Mouse (Mus musculus) myocyte (in vitro differentiated cells): ENCODE measurements around the gene Igsf23. TPM values are rescaled to one million over a fixed set of nuclear protein-coding genes. Genes with fewer than 3 reads are reported as not detected.
A peak's percentile ranks its signal among the peaks of the same experiment; 100 is the strongest.

ENCODE experiments used
- H3K27me3 ChIP-seq: one replicate; pipeline ENCODE4 v1.6.1; 2011; ENCODE audit not compliant: control insufficient read depth, insufficient read depth, insufficient read length
- H3K36me3 ChIP-seq: one replicate; pipeline ENCODE4 v1.6.1; 2011; ENCODE audit not compliant: control insufficient read depth, insufficient read depth
- H3K4me2 ChIP-seq: one replicate; pipeline ENCODE4 v1.6.1; 2011; ENCODE audit warnings: low read depth, control low read depth
- H3K4me3 ChIP-seq: one replicate; pipeline ENCODE4 v1.5.1; 2011; ENCODE audit warnings: mild to moderate bottlenecking, control low read depth, moderate library complexity
- H3K79me2 ChIP-seq: one replicate; pipeline ENCODE4 v1.6.1; 2011; ENCODE audit not compliant: control insufficient read depth, insufficient read depth
- H3ac ChIP-seq: one replicate; pipeline ENCODE4 v1.6.1; 2011; ENCODE audit not compliant: control insufficient read depth, insufficient read length
- CEBPB ChIP-seq: IDR thresholded peaks from 2 replicates; pipeline ENCODE4 v1.6.1; 2011; ENCODE audit warnings: mild to moderate bottlenecking, moderate library complexity; ENCODE audit not compliant: poor library complexity, insufficient read depth, severe bottlenecking
- E2F4 ChIP-seq: IDR thresholded peaks from one replicate; pipeline ENCODE4 v1.6.1; 2011; ENCODE audit warnings: mild to moderate bottlenecking, control low read depth, moderate library complexity; ENCODE audit not compliant: insufficient read depth
- MAX ChIP-seq: IDR thresholded peaks from one replicate; pipeline ENCODE4 v1.6.1; 2011; ENCODE audit warnings: low read depth, mild to moderate bottlenecking, control low read depth
- MYOD1 ChIP-seq, 3 experiments: IDR thresholded peaks; one replicate each; pipeline ENCODE4 v1.6.1; 2011; ENCODE audit warnings: control low read depth in 2 of 3, low read depth in 2 of 3, mild to moderate bottlenecking in 2 of 3, moderate library complexity in 1 of 3; ENCODE audit not compliant: insufficient read length in 2 of 3, control insufficient read depth in 1 of 3
- MYOG ChIP-seq, 3 experiments: IDR thresholded peaks; one replicate each; pipeline ENCODE4 v1.6.1; 2011; ENCODE audit warnings: control low read depth in 2 of 3, low read depth in 2 of 3, mild to moderate bottlenecking in 2 of 3; ENCODE audit not compliant: insufficient read length in 2 of 3, control insufficient read depth in 1 of 3, insufficient read depth in 1 of 3
- POLR2A ChIP-seq: IDR thresholded peaks from one replicate; pipeline ENCODE4 v1.6.1; 2011; ENCODE audit warnings: low read depth, mild to moderate bottlenecking, control low read depth, moderate library complexity; ENCODE audit not compliant: insufficient read length
- POLR2AphosphoS2 ChIP-seq: IDR thresholded peaks from one replicate; pipeline ENCODE4 v1.6.1; 2011; ENCODE audit warnings: low read depth, control low read depth; ENCODE audit not compliant: insufficient read length
- REST ChIP-seq: IDR thresholded peaks from one replicate; pipeline ENCODE4 v1.6.1; 2011; ENCODE audit warnings: mild to moderate bottlenecking, control low read depth, moderate library complexity; ENCODE audit not compliant: insufficient read depth, insufficient read length
- SRF ChIP-seq: IDR thresholded peaks from one replicate; pipeline ENCODE4 v1.6.1; 2011; ENCODE audit warnings: low read depth; ENCODE audit not compliant: control insufficient read depth, insufficient read length
- TCF12 ChIP-seq: IDR thresholded peaks from one replicate; pipeline ENCODE4 v1.6.1; 2011; ENCODE audit warnings: mild to moderate bottlenecking, control low read depth; ENCODE audit not compliant: poor library complexity, insufficient read depth, severe bottlenecking
- TCF3 ChIP-seq: IDR thresholded peaks from one replicate; pipeline ENCODE4 v1.6.1; 2011; ENCODE audit warnings: low read depth, control low read depth; ENCODE audit not compliant: insufficient read length
- USF1 ChIP-seq: IDR thresholded peaks from one replicate; pipeline ENCODE4 v1.6.1; 2011; ENCODE audit warnings: low read depth, mild to moderate bottlenecking, control low read depth, moderate library complexity
- polyA plus RNA-seq: library from polyadenylated mRNA; unstranded; fragments of >200 nt; fragmentation: generic; extraction: Trizol; gene quantifications from one replicate; pipeline ENCODE4 v1.2.1, GENCODE M21; 2012; ENCODE audit warnings: missing spikeins

The Igsf23 gene
- polyA plus RNA-seq, 1 experiment: 0.11 TPM

DNA sequence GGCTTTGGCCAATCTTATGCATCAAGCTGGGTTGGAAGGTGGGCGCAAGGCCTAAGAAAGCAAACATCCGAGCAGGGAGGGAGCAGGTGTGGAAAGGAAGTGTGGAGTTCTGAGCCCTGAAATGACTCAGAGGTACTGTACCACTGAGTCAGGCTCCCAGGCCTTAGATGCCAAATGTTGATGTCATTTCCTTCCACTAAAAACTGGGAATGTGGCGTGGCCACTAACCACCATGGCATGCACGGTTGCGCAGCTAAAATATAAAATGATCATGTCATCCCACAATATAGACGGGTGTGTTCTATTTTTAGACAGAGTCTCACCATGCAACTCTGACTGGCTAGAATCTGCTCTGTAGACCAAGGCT, 39.3 kb downstream of the Igsf23 start:
- Histone ChIP-seq H3K4me2 (peak overlapping the region; percentile 30), H3ac (no peak overlapping the region), H3K36me3 (peaks cover 53% of the 10 kb centered on the region), H3K27me3 (no peaks in the 10 kb centered on the region), H3K79me2 (no peaks in the 10 kb centered on the region), H3K4me3 (no peak overlapping the region)
- TF ChIP-seq CEBPB (0 out of 2 replicates have a peak, but pooled peaks have one; percentile 58), TCF12 (peak; percentile 24), POLR2A (no peak), MYOG (IDR thresholded peaks at IDR 0.05; ENCODE audit: control insufficient read depth in 1 of 3, insufficient read depth in 1 of 3, insufficient read length in 2 of 3, low read depth in 2 of 3) (peak in 2 of 3 experiments; percentile 13 to 57), POLR2AphosphoS2 (no peak), MYOD1 (IDR thresholded peaks at IDR 0.05; ENCODE audit: control insufficient read depth in 1 of 3, insufficient read length in 2 of 3, low read depth in 2 of 3) (peak in 2 of 3 experiments; percentile 72 to 84), USF1 (no peak), SRF (no peak), TCF3 (no peak)

DNA sequence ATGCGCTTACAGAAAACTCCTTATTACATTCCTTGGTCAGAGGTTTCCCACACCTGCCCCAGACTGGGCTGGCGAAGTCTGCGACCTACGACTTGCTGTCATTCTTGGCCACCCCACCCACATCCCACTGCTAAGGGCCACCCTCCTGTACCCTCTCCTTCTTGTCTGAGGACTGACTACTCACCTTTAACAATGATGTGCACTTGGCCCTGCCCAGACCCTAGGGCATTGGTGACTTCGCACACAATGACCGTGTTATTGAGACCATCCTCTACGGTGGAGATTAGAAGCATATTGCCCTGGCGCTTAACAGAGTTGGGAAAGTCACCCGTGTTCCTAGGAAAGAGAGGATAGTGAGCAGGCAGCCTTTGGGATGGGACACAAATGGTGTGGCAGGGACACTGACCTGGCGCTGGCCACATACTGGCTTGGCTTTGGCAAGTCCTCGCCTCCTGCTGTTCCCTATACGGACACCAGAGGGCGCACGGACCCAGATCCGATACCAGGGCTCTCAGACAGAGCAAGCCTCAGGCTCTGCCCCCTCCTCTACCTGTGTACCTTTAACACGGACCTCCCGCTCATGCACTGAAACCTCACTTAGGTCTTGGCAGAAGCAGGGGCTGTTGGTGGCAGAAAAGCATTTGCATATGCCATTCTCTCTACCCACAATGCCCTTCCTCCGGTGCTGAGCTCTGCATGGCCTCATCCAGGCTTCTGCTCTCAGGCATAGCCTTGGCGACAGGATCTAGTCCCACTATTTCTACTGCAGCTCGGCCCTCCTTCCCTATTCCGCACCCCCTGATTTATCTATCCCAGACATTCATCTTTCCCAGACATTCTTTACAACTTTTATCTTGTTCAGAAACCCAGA, 39.9 kb downstream of the Igsf23 start:
- H3K27me3 ChIP-seq: no peaks in the 10 kb centered on the region
- peak overlapping the region; percentile 30 for H3K4me2 ChIP-seq
- peaks cover 47% of the 10 kb centered on the region for H3K36me3 ChIP-seq
- no peak overlapping the region for H3K4me3 ChIP-seq
- TF ChIP-seq MYOG (IDR thresholded peaks at IDR 0.05; ENCODE audit: control insufficient read depth in 1 of 3, insufficient read depth in 1 of 3, insufficient read length in 2 of 3, low read depth in 2 of 3) (no peak), MAX (no peak), USF1 (no peak), TCF12 (no peak), MYOD1 (IDR thresholded peaks at IDR 0.05; ENCODE audit: control insufficient read depth in 1 of 3, insufficient read length in 2 of 3, low read depth in 2 of 3) (no peak), POLR2A (no peak), TCF3 (no peak), REST (no peak), SRF (no peak), CEBPB (no peak), POLR2AphosphoS2 (no peak), E2F4 (no peak)
- H3ac ChIP-seq: no peak overlapping the region
- no peaks in the 10 kb centered on the region for H3K79me2 ChIP-seq

DNA sequence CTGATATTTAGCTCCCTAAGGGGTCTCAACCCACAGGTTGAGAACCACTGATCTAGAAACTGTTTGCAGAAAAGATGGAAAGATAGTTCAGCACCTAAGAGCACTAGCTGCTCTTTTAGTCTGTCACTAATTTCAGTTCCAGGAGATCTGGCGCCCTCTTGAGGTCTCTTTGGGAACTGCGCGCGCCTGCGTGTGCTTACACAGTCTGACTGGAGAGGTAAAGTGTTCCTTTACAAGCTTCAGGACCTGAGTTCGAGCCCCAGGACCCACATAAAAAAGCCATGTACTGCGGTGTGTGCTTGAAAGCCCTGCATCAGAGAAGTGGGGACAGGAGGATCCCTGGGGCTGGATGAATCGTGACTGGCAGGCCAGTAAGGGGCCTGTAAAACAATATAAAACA, 60.7 kb downstream of the Igsf23 start:
- H3K4me3 ChIP-seq: no peak overlapping the region
- H3ac ChIP-seq: no peak overlapping the region
- TF ChIP-seq POLR2A (no peak), E2F4 (no peak), REST (no peak), POLR2AphosphoS2 (no peak), TCF12 (no peak), MYOG (IDR thresholded peaks at IDR 0.05; ENCODE audit: control insufficient read depth in 1 of 3, insufficient read depth in 1 of 3, insufficient read length in 2 of 3, low read depth in 2 of 3) (no peak), USF1 (no peak), CEBPB (no peak), SRF (no peak), TCF3 (no peak), MAX (no peak), MYOD1 (IDR thresholded peaks at IDR 0.05; ENCODE audit: control insufficient read depth in 1 of 3, insufficient read length in 2 of 3, low read depth in 2 of 3) (no peak)
- H3K4me2 ChIP-seq: no peak overlapping the region
- H3K79me2 ChIP-seq: no peaks in the 10 kb centered on the region
- no peaks in the 10 kb centered on the region for H3K36me3 ChIP-seq
- no peaks in the 10 kb centered on the region for H3K27me3 ChIP-seq

DNA sequence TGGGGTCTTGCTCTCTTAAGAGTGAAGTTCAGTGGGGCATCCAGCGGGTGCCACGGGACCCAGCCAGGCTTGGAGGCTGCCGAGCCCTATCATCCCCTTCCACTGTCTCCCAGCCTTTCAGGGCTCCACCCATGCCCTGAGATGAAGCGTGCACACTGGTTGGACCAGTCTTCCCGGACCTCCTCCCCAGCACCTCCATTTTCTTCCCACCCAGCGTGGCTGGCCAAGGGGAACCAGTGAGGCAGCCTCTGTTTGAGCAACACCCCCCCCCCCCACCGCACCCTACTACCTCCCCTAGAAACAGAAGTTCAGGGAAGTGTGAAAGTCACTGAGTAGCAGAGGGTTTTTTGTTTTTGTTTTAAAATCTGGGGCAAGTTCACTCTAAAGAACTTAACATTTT, 62.7 kb downstream of the Igsf23 start, which contains the start of gene Ceacam19:
Ceacam19 (minus strand) TSS at position 117 of the 400 bp plus-strand sequence.
- TF ChIP-seq CEBPB (no peak), MYOG (IDR thresholded peaks at IDR 0.05; ENCODE audit: control insufficient read depth in 1 of 3, insufficient read depth in 1 of 3, insufficient read length in 2 of 3, low read depth in 2 of 3) (no peak), E2F4 (no peak), SRF (no peak), USF1 (no peak), TCF12 (no peak), MYOD1 (IDR thresholded peaks at IDR 0.05; ENCODE audit: control insufficient read depth in 1 of 3, insufficient read length in 2 of 3, low read depth in 2 of 3) (no peak), MAX (no peak)

More for the DNA sequence above, 62.7 kb downstream of the Igsf23 start, which contains the start of gene Ceacam19:
- Histone ChIP-seq H3K36me3 (no peaks in the 10 kb centered on the region), H3K4me3 (no peak within 1 kb of the TSS), H3K4me2 (no peak within 1 kb of the TSS), H3ac (no peak within 1 kb of the TSS), H3K79me2 (no peaks in the 10 kb centered on the region), H3K27me3 (no peaks in the 10 kb centered on the region)

Other genes starting within 250 kb of the Igsf23 start
- gene Tomm40, start 235.3 kb downstream of the Igsf23 start, polyA plus RNA-seq: 112 TPM
- gene Nectin2, start 200.3 kb downstream of the Igsf23 start, polyA plus RNA-seq: 27.1 TPM
- gene Bcam, start 179.7 kb downstream of the Igsf23 start, polyA plus RNA-seq: 29.3 TPM
- 0.90 TPM for gene Cblc, start 153.9 kb downstream of the Igsf23 start, polyA plus RNA-seq
- 19.2 TPM for gene Bcl3, start 128.0 kb downstream of the Igsf23 start, polyA plus RNA-seq
- gene Gm19345, start 98.8 kb downstream of the Igsf23 start, polyA plus RNA-seq: 0.05 TPM
- gene Ceacam16, start 89.5 kb downstream of the Igsf23 start, polyA plus RNA-seq: 0.02 TPM
- 0.01 TPM for gene Ceacam19, start 62.8 kb downstream of the Igsf23 start, polyA plus RNA-seq
- 39.7 TPM for gene Pvr, start 29.6 kb downstream of the Igsf23 start, polyA plus RNA-seq
- gene Ceacam20, start 14.7 kb upstream of the Igsf23 start, polyA plus RNA-seq: not detected
- gene Nlrp9b, start 40.7 kb upstream of the Igsf23 start, polyA plus RNA-seq: not detected
- not detected for gene Vmn1r91, start 148.9 kb upstream of the Igsf23 start, polyA plus RNA-seq
- not detected for gene Gm16442, start 171.8 kb upstream of the Igsf23 start, polyA plus RNA-seq
- gene Vmn1r93, start 188.3 kb upstream of the Igsf23 start, polyA plus RNA-seq: not detected
- not detected for gene Vmn1r94, start 217.6 kb upstream of the Igsf23 start, polyA plus RNA-seq
- gene Vmn1r95, start 243.0 kb upstream of the Igsf23 start, polyA plus RNA-seq: not detected